Mouse (Mus musculus) G1E (cell line): ENCODE measurements around the gene Col27a1.

ENCODE experiments used
- CTCF ChIP-seq: IDR thresholded peaks from 2 replicates; pipeline ENCODE4 v1.5.1; 2012; ENCODE audit warnings: low read depth, low read length, inconsistent platforms, mixed read lengths
- GATA2 ChIP-seq: IDR thresholded peaks from 2 replicates; pipeline ENCODE4 v1.6.1; 2012; ENCODE audit warnings: low read depth, low read length, inconsistent platforms, borderline replicate concordance
- TAL1 ChIP-seq: conservative IDR thresholded peaks from 2 replicates; pipeline ENCODE4 v1.6.1; 2012; ENCODE audit warnings: low read depth, low read length, inconsistent platforms, mixed read lengths

GRCm38 (mm10) chr4:63256371-63256770 lies 42.6 kb downstream of the Col27a1 start:
- no peak for TF ChIP-seq CTCF
- TF ChIP-seq GATA2, result no peak
- TF ChIP-seq TAL1, result no peak
